Mouse (Mus musculus) embryonic fibroblast, embryonic 13.5 days (primary cell): ENCODE results near the gene Gm13289. TPM values are rescaled to one million over a fixed set of nuclear protein-coding genes. Genes with fewer than 3 reads are reported as not detected.
"Not testable (repeated sequence)": the region's sequence is repeated elsewhere in the genome, so short reads cannot be mapped to it uniquely, and the experiment has no call there.

Experiments
- H3K27ac ChIP-seq: 2 replicates; pipeline ENCODE4 v1.5.1; 2012; ENCODE audit warnings: low read length, control low read depth, inconsistent platforms; ENCODE audit not compliant: insufficient read depth
- H3K4me1 ChIP-seq: 2 replicates; pipeline ENCODE4 v1.6.1; 2011; ENCODE audit warnings: low read length; ENCODE audit not compliant: control insufficient read depth, insufficient read depth
- H3K4me3 ChIP-seq: 2 replicates; pipeline ENCODE4 v1.5.1; 2011; ENCODE audit warnings: mild to moderate bottlenecking, control low read depth, low read length; ENCODE audit not compliant: insufficient read depth
- CTCF ChIP-seq: IDR thresholded peaks from 2 replicates; pipeline ENCODE4 v1.5.1; 2011; ENCODE audit warnings: mild to moderate bottlenecking, control low read depth, low read length, moderate library complexity, borderline replicate concordance; ENCODE audit not compliant: insufficient read depth
- POLR2A ChIP-seq: IDR thresholded peaks from 2 replicates; pipeline ENCODE4 v1.6.1; 2011; ENCODE audit warnings: low read depth, mild to moderate bottlenecking, control low read depth, low read length, moderate library complexity
- polyA plus RNA-seq: library from polyadenylated mRNA; stranded (reverse); fragments of >200 nt; gene quantifications from 2 replicates; pipeline ENCODE4 v1.2.4, GENCODE M21; 2011; ENCODE audit warnings: low read depth; ENCODE audit not compliant: missing spikeins, insufficient read length

The Gm13289 gene
- polyA plus RNA-seq, 1 experiment, result not detected

- 0 out of 2 replicates have a peak overlapping the region, but pooled peaks have one; percentile 99 for H3K27ac ChIP-seq
- not testable (repeated sequence) for H3K4me1 ChIP-seq
- peak overlapping the region; percentile 59; the same call in 1 of the 2 replicates for H3K4me3 ChIP-seq
- TF ChIP-seq POLR2A (peak; percentile 79), CTCF (peak; percentile 68)
These were observed 19.1 kb upstream of the Gm13289 start for GRCm38 (mm10) chr4:88757628-88758031.

GRCm38 (mm10) chr4:88758751-88759150, 18.0 kb upstream of the Gm13289 start:
- H3K4me3 ChIP-seq, H3K27ac ChIP-seq, H3K4me1 ChIP-seq: not testable (repeated sequence)

- TF ChIP-seq POLR2A, result 0 out of 2 replicates have a peak, but pooled peaks have one; percentile 17
- not testable (repeated sequence) for H3K4me1 ChIP-seq
- peak within 1 kb of the TSS; percentile 73; the same call in 1 of the 2 replicates for H3K27ac ChIP-seq
- peak within 1 kb of the TSS; percentile 27; the same call in 1 of the 2 replicates for H3K4me3 ChIP-seq
These were observed 17.0 kb upstream of the Gm13289 start, which contains the start of gene Gm13283 for GRCm38 (mm10) chr4:88759610-88760268. Gm13283 (plus strand) TSS chr4:88760119.

- not testable (repeated sequence) for H3K4me1 ChIP-seq
- Histone ChIP-seq H3K27ac (peak overlapping the region; percentile 73; the same call in 1 of the 2 replicates), H3K4me3 (peak overlapping the region; percentile 27; the same call in 1 of the 2 replicates)
- TF ChIP-seq POLR2A, result peak; percentile 77
- 0 out of 2 replicates have a peak, but pooled peaks have one; percentile 46 for TF ChIP-seq CTCF
These were observed 16.3 kb upstream of the Gm13289 start for GRCm38 (mm10) chr4:88760431-88760830.

GRCm38 (mm10) chr4:88761776-88762175, 14.9 kb upstream of the Gm13289 start:
- H3K4me3 ChIP-seq, H3K27ac ChIP-seq, H3K4me1 ChIP-seq: not testable (repeated sequence)

- H3K4me1 ChIP-seq, H3K27ac ChIP-seq: not testable (repeated sequence)
These were observed 14.4 kb upstream of the Gm13289 start for GRCm38 (mm10) chr4:88762341-88762740.

GRCm38 (mm10) chr4:88763384-88764018, 13.2 kb upstream of the Gm13289 start:
- H3K27ac ChIP-seq, result peak overlapping the region; percentile 58; the same call in 1 of the 2 replicates

More at GRCm38 (mm10) chr4:88762341-88762740, 14.4 kb upstream of the Gm13289 start:
- not testable (repeated sequence) for H3K4me3 ChIP-seq

GRCm38 (mm10) chr4:88773534-88773933, 3.2 kb upstream of the Gm13289 start, which contains the start of gene Gm13290:
Gm13290 (plus strand) TSS chr4:88773834.
- H3K4me1 ChIP-seq, H3K27ac ChIP-seq, H3K4me3 ChIP-seq: not testable (repeated sequence)

More at GRCm38 (mm10) chr4:88763384-88764018, 13.2 kb upstream of the Gm13289 start:
- H3K4me1 ChIP-seq, result not testable (repeated sequence)
- TF ChIP-seq POLR2A (peak; percentile 65), CTCF (0 out of 2 replicates have a peak, but pooled peaks have one; percentile 7)
- peak overlapping the region; percentile 19; the same call in 1 of the 2 replicates for H3K4me3 ChIP-seq

- not testable (repeated sequence) for H3K4me3 ChIP-seq, H3K4me1 ChIP-seq, H3K27ac ChIP-seq
These were observed 2.8 kb downstream of the Gm13289 start, which contains the start of gene Gm13272 for GRCm38 (mm10) chr4:88779550-88779949. Gm13272 (plus strand) TSS chr4:88779850.

GRCm38 (mm10) chr4:88780320-88780719, 3.6 kb downstream of the Gm13289 start:
- H3K4me1 ChIP-seq, H3K4me3 ChIP-seq, H3K27ac ChIP-seq: not testable (repeated sequence)

GRCm38 (mm10) chr4:88781831-88782230, 5.1 kb downstream of the Gm13289 start, which contains the start of gene Ifnz:
Ifnz (plus strand) TSS chr4:88782131.
- peak within 1 kb of the TSS; percentile 35; the same call in 1 of the 2 replicates for H3K4me3 ChIP-seq
- H3K4me1 ChIP-seq, result not testable (repeated sequence)

GRCm38 (mm10) chr4:88782335-88782734, 5.6 kb downstream of the Gm13289 start:
- H3K4me3 ChIP-seq, result peak overlapping the region; percentile 35; the same call in 1 of the 2 replicates
- H3K27ac ChIP-seq, result peak overlapping the region; percentile 92
- not testable (repeated sequence) for H3K4me1 ChIP-seq

More at GRCm38 (mm10) chr4:88781831-88782230, 5.1 kb downstream of the Gm13289 start, which contains the start of gene Ifnz:
- peak within 1 kb of the TSS; percentile 92 for H3K27ac ChIP-seq

GRCm38 (mm10) chr4:88785409-88785808, 8.7 kb downstream of the Gm13289 start, which contains the start of gene Gm13276:
Gm13276 (plus strand) TSS chr4:88785709.
- not testable (repeated sequence) for H3K4me3 ChIP-seq, H3K4me1 ChIP-seq, H3K27ac ChIP-seq
